Mouse (Mus musculus): ENCODE data around the gene Trpm3. TPM values are rescaled to one million over a fixed set of nuclear protein-coding genes. Genes with fewer than 3 reads are reported as not detected.

Gene Trpm3
- total and polyA plus RNA-seq, 2 experiments from 2014 or later: 19.1 to 64.7 TPM

GRCm38 (mm10) chr19:22931006-22931405 is 792.2 kb downstream of the Trpm3 start:
- no peak overlapping the region for H3K4me3 ChIP-seq (ENCODE audit: low read depth, low read length)
- no peak overlapping the region for H3K9ac ChIP-seq (replicated peaks; ENCODE audit: low read length, poor library complexity, severe bottlenecking)
- H3K9me3 ChIP-seq (ENCODE audit: low read length): no peaks in the 10 kb centered on the region
- DNase-seq (ENCODE audit: low spot score): no peak
- WGBS: 88% methylated on average over 6 of the region's 6 CpGs
- no peaks in the 10 kb centered on the region for H3K27me3 ChIP-seq (ENCODE audit: insufficient read depth, low read length)
- no peak for ATAC-seq (ENCODE audit: low FRiP score)
- TF ChIP-seq CTCF (IDR thresholded peaks at IDR 0.05): no peak
- 0 out of 2 replicates have a peak, but pooled peaks cover 6% of the 10 kb centered on the region for H3K4me1 ChIP-seq (ENCODE audit: insufficient read depth, low read length)
- H3K27ac ChIP-seq (ENCODE audit: low read depth, low read length): no peak overlapping the region
- no peaks in the 10 kb centered on the region for H3K36me3 ChIP-seq (ENCODE audit: insufficient read depth, low read length)
- no peak overlapping the region for H3K4me2 ChIP-seq (ENCODE audit: low read depth, low read length, poor library complexity, severe bottlenecking)

GRCm38 (mm10) chr19:22935067-22935466 is 796.2 kb downstream of the Trpm3 start:
- 80% methylated on average over 3 of the region's 3 CpGs for WGBS

GRCm38 (mm10) chr19:22938848-22939724 is 800.2 kb downstream of the Trpm3 start:
- Histone ChIP-seq H3K9me3 (ENCODE audit: low read length) (no peaks in the 10 kb centered on the region), H3K4me3 (ENCODE audit: low read depth, low read length) (no peak overlapping the region), H3K27me3 (ENCODE audit: insufficient read depth, low read length) (no peaks in the 10 kb centered on the region), H3K36me3 (ENCODE audit: insufficient read depth, low read length) (no peaks in the 10 kb centered on the region), H3K9ac (replicated peaks; ENCODE audit: low read length, poor library complexity, severe bottlenecking) (no peak overlapping the region; the same call in 1 of the 2 replicates), H3K4me2 (ENCODE audit: low read depth, low read length, poor library complexity, severe bottlenecking) (no peak overlapping the region), H3K27ac (ENCODE audit: low read depth, low read length) (peak overlapping the region; percentile 4; the same call in 1 of the 2 replicates), H3K4me1 (ENCODE audit: insufficient read depth, low read length) (no peaks in the 10 kb centered on the region; the same call in 1 of the 2 replicates)
- TF ChIP-seq CTCF (IDR thresholded peaks at IDR 0.05): no peak
- DNase-seq (ENCODE audit: low spot score) (peak; percentile 31), ATAC-seq (ENCODE audit: low FRiP score) (0 out of 2 replicates have a peak, but pooled peaks have one; percentile 20)
- 37% methylated on average over 14 of the region's 14 CpGs for WGBS

More at GRCm38 (mm10) chr19:22935067-22935466, 796.2 kb downstream of the Trpm3 start:
- Histone ChIP-seq H3K27ac (ENCODE audit: low read depth, low read length) (no peak overlapping the region), H3K9me3 (ENCODE audit: low read length) (no peaks in the 10 kb centered on the region), H3K4me2 (ENCODE audit: low read depth, low read length, poor library complexity, severe bottlenecking) (no peak overlapping the region), H3K4me1 (ENCODE audit: insufficient read depth, low read length) (peaks cover 4% of the 10 kb centered on the region; the same call in 1 of the 2 replicates), H3K9ac (replicated peaks; ENCODE audit: low read length, poor library complexity, severe bottlenecking) (no peak overlapping the region), H3K4me3 (ENCODE audit: low read depth, low read length) (no peak overlapping the region), H3K27me3 (ENCODE audit: insufficient read depth, low read length) (no peaks in the 10 kb centered on the region), H3K36me3 (ENCODE audit: insufficient read depth, low read length) (no peaks in the 10 kb centered on the region)
- ATAC-seq (ENCODE audit: low FRiP score) (no peak), DNase-seq (ENCODE audit: low spot score) (no peak)
- no peak for TF ChIP-seq CTCF (IDR thresholded peaks at IDR 0.05)

GRCm38 (mm10) chr19:22939836-22940235 is 801.0 kb downstream of the Trpm3 start:
- H3K4me2 ChIP-seq (ENCODE audit: low read depth, low read length, poor library complexity, severe bottlenecking): no peak overlapping the region
- H3K4me3 ChIP-seq (ENCODE audit: low read depth, low read length): no peak overlapping the region
- 31% methylated on average over 5 of the region's 5 CpGs for WGBS
- no peaks in the 10 kb centered on the region for H3K36me3 ChIP-seq (ENCODE audit: insufficient read depth, low read length)
- no peak for DNase-seq (ENCODE audit: low spot score)
- H3K4me1 ChIP-seq (ENCODE audit: insufficient read depth, low read length): no peaks in the 10 kb centered on the region; the same call in 1 of the 2 replicates
- no peaks in the 10 kb centered on the region for H3K27me3 ChIP-seq (ENCODE audit: insufficient read depth, low read length)
- H3K9me3 ChIP-seq (ENCODE audit: low read length): no peaks in the 10 kb centered on the region
- no peak for ATAC-seq (ENCODE audit: low FRiP score)
- no peak for TF ChIP-seq CTCF (IDR thresholded peaks at IDR 0.05)
- H3K27ac ChIP-seq (ENCODE audit: low read depth, low read length): peak overlapping the region; percentile 8
- H3K9ac ChIP-seq (replicated peaks; ENCODE audit: low read length, poor library complexity, severe bottlenecking): no peak overlapping the region

GRCm38 (mm10) chr19:22940487-22940886 is 801.6 kb downstream of the Trpm3 start:
- ATAC-seq (ENCODE audit: low FRiP score): peak; percentile 86
- Histone ChIP-seq H3K4me2 (ENCODE audit: low read depth, low read length, poor library complexity, severe bottlenecking) (no peak overlapping the region), H3K4me1 (ENCODE audit: insufficient read depth, low read length) (no peaks in the 10 kb centered on the region; the same call in 1 of the 2 replicates), H3K27ac (ENCODE audit: low read depth, low read length) (peak overlapping the region; percentile 8; the same call in 1 of the 2 replicates), H3K9ac (replicated peaks; ENCODE audit: low read length, poor library complexity, severe bottlenecking) (no peak overlapping the region), H3K36me3 (ENCODE audit: insufficient read depth, low read length) (no peaks in the 10 kb centered on the region), H3K27me3 (ENCODE audit: insufficient read depth, low read length) (no peaks in the 10 kb centered on the region), H3K4me3 (ENCODE audit: low read depth, low read length) (no peak overlapping the region), H3K9me3 (ENCODE audit: low read length) (no peaks in the 10 kb centered on the region)
- peak; percentile 79 for TF ChIP-seq CTCF (IDR thresholded peaks at IDR 0.05)
- 39% methylated on average over 5 of the region's 5 CpGs for WGBS
- peak; percentile 92 for DNase-seq (ENCODE audit: low spot score)

- no peaks in the 10 kb centered on the region; the same call in 1 of the 2 replicates for H3K4me1 ChIP-seq (ENCODE audit: insufficient read depth, low read length)
- H3K9ac ChIP-seq (replicated peaks; ENCODE audit: low read length, poor library complexity, severe bottlenecking): no peak overlapping the region
- TF ChIP-seq CTCF (IDR thresholded peaks at IDR 0.05): no peak
- H3K4me2 ChIP-seq (ENCODE audit: low read depth, low read length, poor library complexity, severe bottlenecking): no peak overlapping the region
- WGBS: 90% methylated on average over 9 of the region's 9 CpGs
- no peak for DNase-seq (ENCODE audit: low spot score)
- no peak overlapping the region for H3K4me3 ChIP-seq (ENCODE audit: low read depth, low read length)
- no peak overlapping the region for H3K27ac ChIP-seq (ENCODE audit: low read depth, low read length)
- no peaks in the 10 kb centered on the region for H3K27me3 ChIP-seq (ENCODE audit: insufficient read depth, low read length)
- H3K36me3 ChIP-seq (ENCODE audit: insufficient read depth, low read length): no peaks in the 10 kb centered on the region
- H3K9me3 ChIP-seq (ENCODE audit: low read length): no peaks in the 10 kb centered on the region
- ATAC-seq (ENCODE audit: low FRiP score): no peak
These were observed 802.1 kb downstream of the Trpm3 start for GRCm38 (mm10) chr19:22940956-22941355.
